Mouse (Mus musculus) right cerebral cortex, adult 18-20 months (tissue): Measurements from ENCODE around the gene Slc16a9.

Experiments
- DNase-seq: peaks from one replicate; pipeline ENCODE4 v3.0.0; 2022; ENCODE audit warnings: mixed read lengths

Slc16a9 gene

GRCm38 (mm10) chr10:70305683-70306082, 60.8 kb downstream of the Slc16a9 start:
- DNase-seq = peak; percentile 16

GRCm38 (mm10) chr10:70309416-70309815, 64.5 kb downstream of the Slc16a9 start:
- no peak for DNase-seq

GRCm38 (mm10) chr10:70310646-70311045, 65.7 kb downstream of the Slc16a9 start:
- DNase-seq = no peak

GRCm38 (mm10) chr10:70315895-70316294, 71.0 kb downstream of the Slc16a9 start:
- DNase-seq = no peak

- no peak for DNase-seq
Observed at GRCm38 (mm10) chr10:70316856-70317255, 72.0 kb downstream of the Slc16a9 start.

- no peak for DNase-seq
Observed at GRCm38 (mm10) chr10:70317394-70317965, 72.6 kb downstream of the Slc16a9 start.

- peak; percentile 71 for DNase-seq
Observed at GRCm38 (mm10) chr10:70318630-70319029, 73.7 kb downstream of the Slc16a9 start.

- no peak for DNase-seq
Observed at GRCm38 (mm10) chr10:70325518-70325917, 80.6 kb downstream of the Slc16a9 start.

- DNase-seq = no peak
Observed at GRCm38 (mm10) chr10:70327331-70327730, 82.4 kb downstream of the Slc16a9 start.

- DNase-seq = no peak
Observed at GRCm38 (mm10) chr10:70328139-70328538, 83.2 kb downstream of the Slc16a9 start.
